Mouse (Mus musculus) hindbrain, embryonic 13.5 days (tissue): ENCODE results near the gene Mtx2. TPM values are rescaled to one million over a fixed set of nuclear protein-coding genes. Genes with fewer than 3 reads are reported as not detected.

Experiments
- ATAC-seq: fragments of 200-750 bp; cut with Nextera tagmentation; 2 replicates; pipeline ENCODE4 v1.8.0; 2017; ENCODE audit warnings: moderate TSS enrichment; ENCODE audit not compliant: low FRiP score
- H3K27ac ChIP-seq: fragments of 300-500 bp; sonication (generic); 2 replicates; pipeline ENCODE4 v1.5.1; 2015; ENCODE audit warnings: inconsistent platforms, mild to moderate bottlenecking, moderate library complexity
- H3K27me3 ChIP-seq: fragments of 300-500 bp; sonication (generic); 2 replicates; pipeline ENCODE4 v1.6.1; 2015; ENCODE audit warnings: mild to moderate bottlenecking, inconsistent platforms
- H3K36me3 ChIP-seq: fragments of 300-500 bp; sonication (generic); 2 replicates; pipeline ENCODE4 v1.6.1; 2015; ENCODE audit warnings: mild to moderate bottlenecking, inconsistent platforms
- H3K4me1 ChIP-seq: fragments of 300-500 bp; sonication (generic); replicated peaks from 2 replicates; pipeline ENCODE4 v1.6.1; 2015; ENCODE audit warnings: inconsistent platforms
- H3K4me2 ChIP-seq: fragments of 300-500 bp; sonication (generic); 2 replicates; pipeline ENCODE4 v1.6.1; 2015; ENCODE audit warnings: inconsistent platforms, mild to moderate bottlenecking, moderate library complexity
- H3K4me3 ChIP-seq: fragments of 300-500 bp; sonication (generic); 2 replicates; pipeline ENCODE4 v1.5.1; 2015; ENCODE audit warnings: mild to moderate bottlenecking, inconsistent platforms
- H3K9ac ChIP-seq: fragments of 300-500 bp; sonication (generic); 2 replicates; pipeline ENCODE4 v1.6.1; 2015; ENCODE audit warnings: mild to moderate bottlenecking, inconsistent platforms
- H3K9me3 ChIP-seq: fragments of 300-500 bp; sonication (generic); 2 replicates; pipeline ENCODE4 v1.6.1; 2016; ENCODE audit warnings: inconsistent platforms
- WGBS: fragments of 180-500 bp; shearing (Covaris S2); methylation state at CpG from one replicate; pipeline ENCODE4 v1.1.7; 2015; 5-methylcytosine and 5-hydroxymethylcytosine counted together
- polyA plus RNA-seq: library from polyadenylated mRNA; unstranded; fragments of >200 nt; fragmentation: Nextera tagmentation; extraction: Ambion mirVana; gene quantifications from 2 replicates; pipeline ENCODE4 v1.2.1, GENCODE M21; 2015

Mtx2 gene
- polyA plus RNA-seq, 1 experiment from 2014 or later, result 158 TPM

DNA sequence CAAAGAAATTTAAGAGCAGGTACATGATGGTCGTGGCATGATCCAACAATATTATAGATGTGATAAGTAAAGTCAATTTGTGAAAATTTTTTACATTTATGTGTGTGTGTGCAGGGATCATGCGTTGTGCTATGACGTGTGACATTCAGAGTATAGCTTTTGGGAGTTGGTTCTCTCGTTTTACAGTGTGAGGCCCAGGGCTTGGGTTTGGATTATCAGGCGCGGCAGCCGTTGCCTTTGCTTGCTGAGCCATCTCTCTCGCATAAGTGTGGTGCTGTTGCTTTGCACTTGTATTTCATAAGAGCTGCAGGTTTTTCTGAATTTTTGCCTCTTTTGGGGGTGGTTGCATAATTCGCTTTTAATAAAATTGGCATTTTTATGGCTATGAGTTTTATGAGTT, 48.4 kb downstream of the Mtx2 start:
- H3K9me3 ChIP-seq, result no peaks in the 10 kb centered on the region
- H3K36me3 ChIP-seq, result peaks cover 18% of the 10 kb centered on the region
- no peaks in the 10 kb centered on the region for H3K27me3 ChIP-seq
- no peak for ATAC-seq
- no peak overlapping the region for H3K4me3 ChIP-seq
- no peak overlapping the region for H3K9ac ChIP-seq
- no peak overlapping the region for H3K27ac ChIP-seq
- WGBS, result 88% methylated on average over 9 of the region's 9 CpGs
- H3K4me2 ChIP-seq, result no peak overlapping the region
- no peaks in the 10 kb centered on the region for H3K4me1 ChIP-seq

DNA sequence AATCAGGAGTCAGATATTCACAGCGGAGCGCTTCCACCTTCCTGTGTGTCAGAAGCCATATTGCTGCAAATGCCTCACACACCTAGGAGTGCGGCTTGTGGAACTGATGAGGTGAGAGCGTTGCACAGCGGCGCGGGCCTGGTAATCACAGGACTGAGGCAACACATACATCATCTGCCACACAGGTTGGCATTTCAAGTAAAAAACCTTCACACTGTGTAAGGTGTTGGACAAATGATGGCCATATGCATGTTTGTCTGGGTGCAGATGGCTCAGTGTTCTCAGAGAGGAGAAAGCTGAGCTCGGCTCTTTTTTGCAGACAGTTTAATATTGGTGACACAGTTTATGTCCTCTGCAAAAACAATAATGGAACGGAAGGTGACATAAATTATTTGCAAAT, 58.8 kb downstream of the Mtx2 start:
- H3K27me3 ChIP-seq, result no peaks in the 10 kb centered on the region
- 70% methylated on average over 9 of the region's 9 CpGs for WGBS
- no peak overlapping the region for H3K4me2 ChIP-seq
- H3K4me1 ChIP-seq, result peaks cover 14% of the 10 kb centered on the region; the same call in 1 of the 2 replicates
- ATAC-seq, result peak; percentile 85
- no peaks in the 10 kb centered on the region for H3K36me3 ChIP-seq
- peak overlapping the region; percentile 74 for H3K27ac ChIP-seq
- no peaks in the 10 kb centered on the region for H3K9me3 ChIP-seq
- H3K4me3 ChIP-seq, result no peak overlapping the region
- H3K9ac ChIP-seq, result no peak overlapping the region

DNA sequence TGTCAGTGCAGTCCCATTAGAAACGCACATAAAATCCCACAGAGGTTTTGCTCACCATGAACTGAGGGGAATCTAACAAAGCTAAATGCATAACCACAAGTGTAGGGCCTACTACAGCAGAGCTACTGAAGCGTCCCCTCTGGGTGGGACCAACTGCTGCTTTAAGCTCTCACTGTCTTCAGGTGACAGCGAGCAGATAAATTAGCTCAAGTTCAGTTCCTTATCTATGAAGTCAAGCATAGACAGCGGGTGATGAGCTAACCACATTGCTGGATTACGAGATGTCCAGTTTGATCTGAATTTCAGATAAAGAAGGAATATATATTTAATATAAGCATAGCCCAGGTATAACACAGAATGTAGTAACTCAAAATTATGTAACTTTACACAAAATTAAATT, 66.3 kb downstream of the Mtx2 start:
- Histone ChIP-seq H3K27me3 (no peaks in the 10 kb centered on the region), H3K36me3 (no peaks in the 10 kb centered on the region), H3K4me1 (no peaks in the 10 kb centered on the region), H3K4me2 (no peak overlapping the region), H3K9me3 (no peaks in the 10 kb centered on the region), H3K27ac (no peak overlapping the region), H3K4me3 (no peak overlapping the region), H3K9ac (no peak overlapping the region)
- 68% methylated on average over 5 of the region's 5 CpGs for WGBS
- ATAC-seq, result no peak

DNA sequence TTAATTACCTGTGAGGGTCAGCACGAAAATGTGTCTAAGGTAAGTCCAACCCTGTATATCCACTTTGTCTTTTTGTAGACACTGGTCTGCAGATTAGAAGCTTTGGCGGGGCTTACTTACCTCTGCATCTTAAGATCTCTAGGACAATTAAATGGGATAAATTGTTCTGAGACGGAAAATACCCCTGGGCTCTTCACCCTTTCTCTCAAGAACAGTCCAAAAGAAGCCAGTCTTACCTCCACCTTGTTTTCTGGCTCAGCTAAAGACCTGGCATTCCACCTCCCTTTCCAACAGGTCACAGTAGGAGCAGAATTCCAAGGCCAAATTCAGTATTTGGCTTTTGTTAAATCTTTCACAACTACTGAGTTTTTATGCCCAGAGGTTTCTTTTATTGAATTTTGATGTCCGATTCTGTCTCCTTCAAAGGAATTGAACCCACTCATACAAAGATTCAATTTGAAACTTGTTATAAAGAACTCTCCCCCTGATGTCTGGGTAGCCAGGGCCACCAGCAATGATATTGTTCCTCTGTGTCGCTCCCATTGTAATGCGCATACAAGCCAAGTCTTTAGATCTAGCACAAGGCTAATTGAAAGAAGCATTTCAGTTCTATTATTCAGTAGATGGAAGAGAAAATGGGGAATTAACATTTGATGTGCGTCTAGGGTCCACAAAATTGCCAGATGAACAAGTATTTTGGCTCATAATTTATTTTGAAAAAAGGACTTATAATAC, 67.4 kb downstream of the Mtx2 start:
- no peaks in the 10 kb centered on the region for H3K9me3 ChIP-seq
- no peaks in the 10 kb centered on the region for H3K36me3 ChIP-seq
- no peak for ATAC-seq
- H3K9ac ChIP-seq, result no peak overlapping the region
- H3K4me2 ChIP-seq, result no peak overlapping the region
- no peak overlapping the region for H3K4me3 ChIP-seq
- H3K27me3 ChIP-seq, result no peaks in the 10 kb centered on the region
- 62% methylated on average over 7 of the region's 7 CpGs for WGBS
- H3K27ac ChIP-seq, result no peak overlapping the region
- no peaks in the 10 kb centered on the region for H3K4me1 ChIP-seq

DNA sequence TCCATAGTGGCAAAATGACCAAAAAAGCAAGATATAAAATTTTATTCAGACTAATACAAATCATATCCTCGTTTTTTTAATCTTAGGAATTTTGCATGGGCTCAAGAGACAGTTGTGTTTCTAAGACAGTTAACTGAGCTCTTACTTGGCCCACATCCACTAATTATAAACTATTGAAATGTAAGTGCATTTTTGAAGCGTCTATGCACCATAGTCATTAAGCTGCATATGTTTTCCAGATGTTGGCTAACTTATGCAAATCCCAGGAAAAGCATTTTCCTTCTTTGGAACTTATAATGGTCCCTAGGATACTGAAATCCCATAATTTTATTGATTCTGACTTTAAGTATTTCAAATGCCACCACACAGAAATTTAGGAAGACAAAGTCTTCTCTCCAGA, 68.5 kb downstream of the Mtx2 start:
- Histone ChIP-seq H3K4me2 (no peak overlapping the region), H3K36me3 (no peaks in the 10 kb centered on the region), H3K27me3 (no peaks in the 10 kb centered on the region), H3K4me3 (no peak overlapping the region), H3K9ac (no peak overlapping the region), H3K4me1 (no peaks in the 10 kb centered on the region), H3K9me3 (no peaks in the 10 kb centered on the region), H3K27ac (no peak overlapping the region)
- ATAC-seq, result no peak
- WGBS, result 73% methylated on average over 2 of the region's 2 CpGs

DNA sequence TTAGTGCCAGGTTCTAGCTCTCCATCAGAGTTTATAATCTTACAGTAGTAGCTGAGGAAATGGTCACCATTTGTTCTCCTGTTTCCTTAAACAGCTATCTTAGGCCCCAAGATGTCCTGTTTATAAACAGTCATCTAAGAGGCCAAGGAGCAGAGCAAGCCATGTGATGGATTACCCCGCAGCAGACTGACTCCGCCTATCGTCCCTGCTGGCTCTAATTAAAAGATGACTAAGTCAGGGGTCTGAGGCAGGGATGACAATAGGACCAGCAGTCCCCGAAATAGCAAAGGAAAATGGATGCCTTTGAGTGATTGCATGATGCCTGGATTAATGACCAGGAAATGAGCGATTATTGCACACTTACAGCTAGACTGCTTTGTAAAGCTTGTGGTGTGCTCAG, 74.4 kb downstream of the Mtx2 start:
- H3K9ac ChIP-seq, result no peak overlapping the region
- peaks cover 11% of the 10 kb centered on the region for H3K4me1 ChIP-seq
- no peak overlapping the region for H3K4me3 ChIP-seq
- WGBS, result 17% methylated on average over 5 of the region's 5 CpGs
- H3K36me3 ChIP-seq, result no peaks in the 10 kb centered on the region
- H3K4me2 ChIP-seq, result no peak overlapping the region
- H3K27me3 ChIP-seq, result no peaks in the 10 kb centered on the region
- no peaks in the 10 kb centered on the region for H3K9me3 ChIP-seq
- no peak overlapping the region for H3K27ac ChIP-seq
- no peak for ATAC-seq

DNA sequence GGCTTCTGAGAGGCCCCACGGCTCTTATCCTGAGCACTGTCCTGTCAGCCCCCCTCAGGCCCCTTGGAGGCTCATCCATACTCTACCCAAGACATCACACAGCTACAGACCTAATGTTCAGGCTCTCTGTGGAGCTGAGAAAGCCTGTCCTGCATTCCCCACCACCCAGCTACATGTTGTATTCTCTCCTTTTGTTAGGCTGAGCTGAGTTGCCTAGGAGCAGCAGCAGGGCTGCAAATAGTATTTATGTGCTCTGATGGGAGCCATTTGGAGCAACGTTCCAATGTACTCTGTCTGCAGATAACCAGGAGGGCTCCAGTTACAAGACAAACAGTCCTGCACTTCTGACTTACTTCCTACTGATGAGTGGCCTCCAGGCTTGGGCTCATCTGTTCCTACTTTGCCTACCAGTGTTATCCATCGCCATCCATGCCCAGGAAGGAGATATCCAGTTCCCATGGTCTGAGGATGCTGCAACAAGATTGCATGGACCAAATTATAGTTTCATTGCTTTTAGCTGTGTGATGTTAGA, 76.2 kb downstream of the Mtx2 start:
- Histone ChIP-seq H3K4me3 (no peak overlapping the region), H3K9ac (no peak overlapping the region), H3K36me3 (no peaks in the 10 kb centered on the region), H3K27me3 (no peaks in the 10 kb centered on the region), H3K27ac (no peak overlapping the region), H3K4me1 (peaks cover 11% of the 10 kb centered on the region), H3K4me2 (no peak overlapping the region), H3K9me3 (no peaks in the 10 kb centered on the region)
- WGBS, result 56% methylated on average over 3 of the region's 3 CpGs
- no peak for ATAC-seq

DNA sequence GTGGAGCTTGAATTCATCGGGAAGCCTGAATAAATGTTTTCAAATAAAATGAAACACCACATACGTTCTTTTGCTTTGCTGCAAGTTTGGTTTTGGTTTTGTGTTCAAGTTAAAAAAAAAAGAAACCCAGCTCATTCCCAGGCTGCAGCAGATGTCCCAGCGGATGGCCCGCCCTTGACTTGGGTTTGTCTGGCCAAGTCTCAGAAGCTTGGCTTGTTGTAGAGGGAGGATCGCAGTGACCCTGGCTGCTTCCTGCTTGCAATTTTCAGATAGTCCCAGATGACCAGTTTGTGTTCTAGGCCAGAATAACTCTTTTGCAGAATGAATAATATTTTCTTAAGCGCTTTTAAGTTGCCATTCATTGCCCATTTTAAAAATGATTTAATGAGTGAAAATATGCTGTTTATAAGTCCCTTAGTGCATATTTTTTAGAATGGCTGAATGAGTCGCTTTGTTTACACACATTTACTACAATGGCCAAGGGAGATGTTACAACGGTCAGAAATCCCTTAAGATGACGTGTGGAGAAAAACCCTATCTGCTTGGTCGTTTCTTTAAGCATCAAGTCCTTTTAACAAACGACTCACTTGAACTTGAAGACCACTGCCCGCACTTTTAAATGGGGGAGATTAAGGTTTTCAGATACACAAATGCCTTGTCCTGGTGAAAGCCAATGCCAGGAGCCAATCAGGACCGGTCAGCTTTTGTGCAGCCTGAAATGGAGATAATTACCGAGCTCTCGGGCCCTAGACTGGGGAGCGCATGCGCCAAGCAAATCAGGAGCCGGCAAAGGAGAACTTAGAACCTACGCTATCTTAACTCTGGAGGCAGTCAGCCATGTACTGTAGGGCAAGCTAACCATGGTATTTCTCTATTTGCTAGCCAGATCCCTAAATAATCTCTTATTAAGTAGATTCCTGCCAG, 82.0 kb downstream of the Mtx2 start:
- H3K4me2 ChIP-seq, result no peak overlapping the region
- WGBS, result 74% methylated on average over 19 of the region's 19 CpGs

DNA sequence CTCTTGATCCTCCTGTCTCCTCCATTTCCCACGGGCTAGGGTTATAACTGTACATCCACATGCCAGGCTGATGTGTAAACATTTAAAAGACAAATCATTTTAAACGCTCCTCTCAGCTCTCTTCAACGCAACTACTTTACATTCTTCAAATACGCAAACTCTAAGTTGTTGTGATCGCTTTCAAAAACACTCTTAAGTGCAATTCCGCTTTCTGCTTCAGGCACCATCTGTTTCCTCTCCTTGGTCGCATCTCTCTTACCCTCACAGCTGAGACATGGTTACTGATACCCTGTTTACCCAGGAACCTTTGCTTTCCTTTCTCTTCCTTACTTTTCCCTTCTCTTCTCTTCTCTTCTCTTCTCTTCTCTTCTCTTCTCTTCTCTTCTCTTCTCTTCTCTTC, 86.4 kb downstream of the Mtx2 start:
- Histone ChIP-seq H3K4me2 (no peak overlapping the region), H3K36me3 (no peaks in the 10 kb centered on the region), H3K27me3 (no peaks in the 10 kb centered on the region), H3K9me3 (no peaks in the 10 kb centered on the region), H3K27ac (no peak overlapping the region), H3K4me1 (peaks cover under 1% of the 10 kb centered on the region; the same call in 1 of the 2 replicates), H3K4me3 (no peak overlapping the region), H3K9ac (no peak overlapping the region)
- ATAC-seq, result no peak
- WGBS, result 84% methylated on average over 7 of the region's 7 CpGs

More for the DNA sequence above, 82.0 kb downstream of the Mtx2 start:
- no peak overlapping the region for H3K27ac ChIP-seq
- peaks cover 3% of the 10 kb centered on the region; the same call in 1 of the 2 replicates for H3K4me1 ChIP-seq
- H3K36me3 ChIP-seq, result no peaks in the 10 kb centered on the region
- ATAC-seq, result no peak
- no peaks in the 10 kb centered on the region for H3K9me3 ChIP-seq
- no peaks in the 10 kb centered on the region for H3K27me3 ChIP-seq
- no peak overlapping the region for H3K9ac ChIP-seq
- no peak overlapping the region for H3K4me3 ChIP-seq

DNA sequence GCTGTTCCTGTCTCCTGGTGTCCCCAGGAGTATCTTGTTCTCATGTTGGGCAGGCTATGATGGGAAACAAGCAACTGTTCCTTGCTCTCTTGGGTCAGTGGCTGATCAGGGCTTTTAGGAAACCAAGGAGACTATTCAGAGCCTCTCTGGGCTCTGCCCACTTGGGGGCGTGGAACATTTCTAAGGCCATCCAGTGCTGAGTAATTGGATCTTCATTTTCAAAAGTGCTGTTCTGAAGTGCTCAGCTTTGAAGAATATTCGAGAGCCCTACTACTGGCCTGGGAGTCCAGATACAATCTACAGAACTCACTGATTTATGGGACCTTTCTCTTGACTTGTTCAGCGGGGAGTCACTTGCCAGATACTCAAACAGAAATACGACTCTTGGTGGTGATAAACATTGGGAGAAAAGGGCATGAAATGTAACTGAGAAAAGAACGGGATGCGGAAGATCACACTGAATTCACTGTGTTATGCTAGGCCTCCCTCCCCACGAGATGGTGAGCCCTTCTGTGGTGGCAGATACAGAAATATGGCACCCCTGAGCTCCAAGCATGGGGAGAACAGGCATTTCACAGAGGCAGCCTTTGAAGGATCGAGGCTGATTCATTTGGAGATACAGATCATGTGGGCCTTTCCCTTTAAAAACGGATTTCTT, 92.4 kb downstream of the Mtx2 start:
- Histone ChIP-seq H3K4me2 (no peak overlapping the region), H3K9ac (no peak overlapping the region), H3K9me3 (no peaks in the 10 kb centered on the region), H3K4me3 (no peak overlapping the region), H3K4me1 (no peaks in the 10 kb centered on the region), H3K27me3 (no peaks in the 10 kb centered on the region), H3K36me3 (no peaks in the 10 kb centered on the region), H3K27ac (no peak overlapping the region)
- WGBS, result 69% methylated on average over 9 of the region's 9 CpGs
- ATAC-seq, result no peak

DNA sequence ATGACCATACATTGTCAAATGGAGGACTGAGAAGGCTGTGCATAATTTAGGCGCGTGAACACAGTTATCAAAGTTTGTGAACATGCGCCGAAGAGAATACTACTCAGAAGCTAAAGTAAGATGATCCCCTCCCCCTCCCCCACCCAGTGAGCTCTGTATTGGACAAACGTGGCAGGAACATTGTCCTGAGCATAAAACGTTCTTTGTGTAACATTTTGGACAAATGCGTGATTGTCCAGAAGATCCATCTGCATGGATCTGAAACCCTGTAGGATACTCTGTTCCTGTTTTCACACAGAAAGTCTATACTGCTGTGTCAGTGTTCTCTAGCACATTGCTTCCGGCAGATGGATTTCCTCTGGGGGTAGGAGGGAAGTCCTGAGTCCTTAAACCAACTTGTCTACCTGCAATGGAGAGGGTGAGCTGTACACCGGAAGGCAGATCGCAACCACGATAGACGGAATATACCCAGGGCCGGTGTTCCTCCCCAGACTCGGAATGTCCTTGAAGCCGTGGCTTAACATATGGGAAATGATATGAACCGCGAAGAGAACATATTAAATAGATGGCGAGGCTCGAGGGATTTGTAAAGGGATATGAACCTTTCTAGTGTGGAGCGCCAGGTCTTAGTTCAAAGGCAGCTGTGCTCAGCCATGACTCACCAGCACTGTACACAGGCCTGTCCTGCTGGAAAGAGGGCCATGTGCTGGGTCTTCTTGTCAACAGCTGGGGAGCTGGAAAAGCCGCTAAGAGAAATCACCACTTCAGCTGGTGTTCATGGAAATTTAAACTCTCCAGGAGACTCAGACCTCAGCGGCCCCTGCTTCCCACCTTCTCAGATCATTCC, 100.6 kb downstream of the Mtx2 start:
- no peak for ATAC-seq
- no peaks in the 10 kb centered on the region for H3K27me3 ChIP-seq
- H3K9ac ChIP-seq, result no peak overlapping the region
- no peaks in the 10 kb centered on the region for H3K4me1 ChIP-seq
- H3K36me3 ChIP-seq, result no peaks in the 10 kb centered on the region
- no peak overlapping the region for H3K4me2 ChIP-seq
- WGBS, result 83% methylated on average over 22 of the region's 22 CpGs
- no peaks in the 10 kb centered on the region for H3K9me3 ChIP-seq
- H3K27ac ChIP-seq, result no peak overlapping the region
- H3K4me3 ChIP-seq, result no peak overlapping the region
